Mouse (Mus musculus): ENCODE results near the gene Ccnjl.

- TF ChIP-seq CTCF (IDR thresholded peaks at IDR 0.05; ENCODE audit: low read depth): no peak
- TF ChIP-seq EP300 (IDR thresholded peaks at IDR 0.05; ENCODE audit: low read depth): no peak
Observed at GRCm38 (mm10) chr11:43479376-43479775, 49.2 kb upstream of the Ccnjl start.

All from heart, postnatal 0 days (tissue).